Mouse (Mus musculus) splenic B cell, adult 2 months (primary cell): ENCODE measurements around the gene Slc45a2.
"Not testable (repeated sequence)": the region's sequence is repeated elsewhere in the genome, so short reads cannot be mapped to it uniquely, and the experiment has no call there.

Experiments
- DNase-seq: peaks from one replicate; pipeline ENCODE4 v3.0.0-alpha.2; 2011; ENCODE audit warnings: low read depth, low spot score
- H3K27me3 ChIP-seq: 2 replicates; pipeline ENCODE4 v1.6.1; 2012; ENCODE audit warnings: mild to moderate bottlenecking, low read length, moderate library complexity, mixed read lengths; ENCODE audit not compliant: control insufficient read depth, poor library complexity, insufficient read depth, severe bottlenecking
- H3K36me3 ChIP-seq: 2 replicates; pipeline ENCODE4 v1.6.1; 2012; ENCODE audit warnings: mild to moderate bottlenecking, low read length, moderate library complexity, mixed read lengths; ENCODE audit not compliant: control insufficient read depth, poor library complexity, insufficient read depth, severe bottlenecking

Slc45a2 gene

GRCm38 (mm10) chr15:10981377-10982063 lies 19.0 kb upstream of the Slc45a2 start, which contains the start of gene Amacr:
Gene Amacr (plus strand): TSS chr15:10981756.
- H3K27me3 ChIP-seq: 0 out of 2 replicates have a peak, but pooled peaks cover 1% of the 10 kb centered on the region
- DNase-seq: peak; percentile 92
- H3K36me3 ChIP-seq: no peaks in the 10 kb centered on the region

- DNase-seq: no peak
- 0 out of 2 replicates have a peak, but pooled peaks cover 1% of the 10 kb centered on the region for H3K27me3 ChIP-seq
- H3K36me3 ChIP-seq: no peaks in the 10 kb centered on the region
Measured at GRCm38 (mm10) chr15:10982064-10982435, 18.5 kb upstream of the Slc45a2 start.

GRCm38 (mm10) chr15:10985756-10986155 lies 14.8 kb upstream of the Slc45a2 start:
- H3K27me3 ChIP-seq: 0 out of 2 replicates have a peak, but pooled peaks cover 1% of the 10 kb centered on the region

GRCm38 (mm10) chr15:10986477-10986876 lies 14.0 kb upstream of the Slc45a2 start:
- H3K36me3 ChIP-seq, DNase-seq, H3K27me3 ChIP-seq: not testable (repeated sequence)

More at GRCm38 (mm10) chr15:10985756-10986155, 14.8 kb upstream of the Slc45a2 start:
- 0 out of 2 replicates have a peak, but pooled peaks cover 2% of the 10 kb centered on the region for H3K36me3 ChIP-seq
- DNase-seq: no peak

- Histone ChIP-seq H3K36me3 (0 out of 2 replicates have a peak, but pooled peaks cover 2% of the 10 kb centered on the region), H3K27me3 (no peaks in the 10 kb centered on the region)
- no peak for DNase-seq
Measured at GRCm38 (mm10) chr15:10990411-10990810, 10.1 kb upstream of the Slc45a2 start.

GRCm38 (mm10) chr15:10991566-10991965 lies 9.0 kb upstream of the Slc45a2 start:
- no peak for DNase-seq
- no peaks in the 10 kb centered on the region for H3K27me3 ChIP-seq
- H3K36me3 ChIP-seq: 0 out of 2 replicates have a peak, but pooled peaks cover 3% of the 10 kb centered on the region

GRCm38 (mm10) chr15:10999832-11000231 lies 689 bp upstream of the Slc45a2 start:
- Histone ChIP-seq H3K36me3 (0 out of 2 replicates have a peak, but pooled peaks cover 2% of the 10 kb centered on the region), H3K27me3 (no peaks in the 10 kb centered on the region)
- DNase-seq: no peak

GRCm38 (mm10) chr15:11003791-11004190 lies 3.3 kb downstream of the Slc45a2 start:
- H3K27me3 ChIP-seq: no peaks in the 10 kb centered on the region
- DNase-seq: no peak
- no peaks in the 10 kb centered on the region for H3K36me3 ChIP-seq

GRCm38 (mm10) chr15:11004646-11005045 lies 4.1 kb downstream of the Slc45a2 start:
- no peak for DNase-seq
- no peaks in the 10 kb centered on the region for H3K36me3 ChIP-seq

GRCm38 (mm10) chr15:11008756-11009155 lies 8.2 kb downstream of the Slc45a2 start:
- H3K27me3 ChIP-seq: no peaks in the 10 kb centered on the region
- no peaks in the 10 kb centered on the region for H3K36me3 ChIP-seq
- DNase-seq: no peak

More at GRCm38 (mm10) chr15:11004646-11005045, 4.1 kb downstream of the Slc45a2 start:
- no peaks in the 10 kb centered on the region for H3K27me3 ChIP-seq

GRCm38 (mm10) chr15:11010976-11011548 lies 10.5 kb downstream of the Slc45a2 start:
- no peak for DNase-seq
- Histone ChIP-seq H3K27me3 (no peaks in the 10 kb centered on the region), H3K36me3 (no peaks in the 10 kb centered on the region)

GRCm38 (mm10) chr15:11014931-11015330 lies 14.4 kb downstream of the Slc45a2 start:
- Histone ChIP-seq H3K27me3 (no peaks in the 10 kb centered on the region), H3K36me3 (no peaks in the 10 kb centered on the region; the same call in 1 of the 2 replicates)
- DNase-seq: no peak

GRCm38 (mm10) chr15:11026801-11027561 lies 26.5 kb downstream of the Slc45a2 start:
- no peaks in the 10 kb centered on the region for H3K36me3 ChIP-seq
- DNase-seq: no peak
- H3K27me3 ChIP-seq: no peaks in the 10 kb centered on the region

GRCm38 (mm10) chr15:11030188-11030587 lies 29.7 kb downstream of the Slc45a2 start:
- H3K27me3 ChIP-seq: no peaks in the 10 kb centered on the region; the same call in 1 of the 2 replicates
- DNase-seq: no peak
- no peaks in the 10 kb centered on the region for H3K36me3 ChIP-seq
